Mouse (Mus musculus) limb, embryonic 14.5 days (tissue): ENCODE data around the gene Wwox. TPM values are rescaled to one million over a fixed set of nuclear protein-coding genes. Genes with fewer than 3 reads are reported as not detected.
A peak's percentile ranks its signal among the peaks of the same experiment; 100 is the strongest.

Experiments used
- ATAC-seq: fragments of 200-750 bp; cut with Nextera tagmentation; 2 replicates; pipeline ENCODE4 v1.8.0; 2017; ENCODE audit warnings: low read depth, moderate number of reproducible peaks, moderate TSS enrichment; ENCODE audit not compliant: low FRiP score
- DNase-seq: peaks from one replicate; pipeline ENCODE4 v3.0.0-alpha.2; 2015; ENCODE audit warnings: low spot score
- H3K27ac ChIP-seq: fragments of 300-500 bp; sonication (generic); replicated peaks from 2 replicates; pipeline ENCODE4 v1.5.1; 2014; ENCODE audit warnings: low read depth, mild to moderate bottlenecking, low read length, moderate library complexity, mixed read lengths
- H3K27me3 ChIP-seq: fragments of 300-500 bp; sonication (generic); 2 replicates; pipeline ENCODE4 v1.6.1; 2014; ENCODE audit warnings: low read length, mixed read lengths; ENCODE audit not compliant: control insufficient read depth, insufficient read depth
- H3K36me3 ChIP-seq: fragments of 300-500 bp; sonication (generic); 2 replicates; pipeline ENCODE4 v1.6.1; 2014; ENCODE audit warnings: mild to moderate bottlenecking, low read length, moderate library complexity, mixed read lengths; ENCODE audit not compliant: control insufficient read depth, insufficient read depth
- H3K4me1 ChIP-seq: fragments of 300-500 bp; sonication (generic); 2 replicates; pipeline ENCODE4 v1.6.1; 2014; ENCODE audit warnings: antibody characterized with exemption, low read length, mixed read lengths; ENCODE audit not compliant: control insufficient read depth, insufficient read depth
- H3K4me2 ChIP-seq: fragments of 300-500 bp; sonication (generic); replicated peaks from 2 replicates; pipeline ENCODE4 v1.6.1; 2014; ENCODE audit warnings: low read depth, mild to moderate bottlenecking, low read length, moderate library complexity; ENCODE audit not compliant: severe bottlenecking
- H3K4me3 ChIP-seq: fragments of 300-500 bp; sonication (generic); replicated peaks from 2 replicates; pipeline ENCODE4 v1.5.1; 2014; ENCODE audit warnings: low read length
- H3K9ac ChIP-seq: fragments of 300-500 bp; sonication (generic); 2 replicates; pipeline ENCODE4 v1.6.1; 2014; ENCODE audit warnings: mild to moderate bottlenecking, low read depth, low read length, moderate library complexity; ENCODE audit not compliant: severe bottlenecking
- H3K9me3 ChIP-seq: fragments of 300-500 bp; sonication (generic); 2 replicates; pipeline ENCODE4 v1.6.1; 2016; ENCODE audit warnings: low read length; ENCODE audit not compliant: control insufficient read depth
- POLR2A ChIP-seq: fragments of 200-500 bp; IDR thresholded peaks from 2 replicates; pipeline ENCODE4 v1.8.0; 2012; ENCODE audit warnings: inconsistent platforms, mild to moderate bottlenecking, moderate library complexity, borderline replicate concordance; ENCODE audit not compliant: insufficient read depth, insufficient read length; ENCODE audit errors: extremely low read depth
- WGBS: fragments of 180-500 bp; shearing (Covaris S2); extraction: QIAGEN DNeasy Blood & Tissue Kit; methylation state at CpG from one replicate; pipeline ENCODE4 v1.1.7; 2014; 5-methylcytosine and 5-hydroxymethylcytosine counted together
- polyA plus RNA-seq, 2 experiments: library from polyadenylated mRNA; depleted of rRNA in 1 of 2; stranded (reverse) in 1 of 2; unstranded in 1 of 2; fragments of >200 nt; fragmentation: Nextera tagmentation in 1 of 2; extraction: Ambion mirVana in 1 of 2; gene quantifications; 2 replicates each; pipeline versions ENCODE4 v1.2.1 to v1.2.3; 2012 to 2014

The Wwox gene
- polyA plus RNA-seq, 2 experiments = 8.6 to 9.4 TPM

DNA sequence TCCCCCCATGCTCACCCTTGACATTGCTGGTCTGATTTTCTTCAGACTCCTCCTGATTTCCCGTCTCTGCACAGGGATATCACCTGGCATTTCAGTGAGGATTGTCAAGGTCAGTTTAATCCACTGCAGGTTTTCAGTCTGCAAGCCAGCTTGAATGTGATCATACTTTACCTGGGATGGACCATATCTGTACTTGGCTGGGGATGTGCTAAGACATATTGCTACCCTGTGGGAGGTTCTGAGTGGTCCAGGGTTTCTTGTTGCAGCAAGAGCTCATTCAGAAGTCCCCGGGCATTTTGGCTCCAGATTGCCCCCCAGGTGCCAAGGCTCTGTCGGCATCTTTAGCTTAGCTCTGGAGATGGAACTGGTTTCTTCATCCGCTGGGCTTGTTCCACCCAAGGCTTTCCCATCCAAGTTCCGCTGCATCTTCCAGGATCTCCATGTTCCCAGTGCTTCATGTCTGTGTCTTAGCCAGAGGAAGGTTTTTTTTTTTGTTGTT is 52.3 kb downstream of the Wwox start:
- no peaks in the 10 kb centered on the region for H3K36me3 ChIP-seq
- H3K9me3 ChIP-seq = no peaks in the 10 kb centered on the region
- H3K4me1 ChIP-seq = no peaks in the 10 kb centered on the region
- TF ChIP-seq POLR2A = no peak
- H3K4me2 ChIP-seq = no peak overlapping the region
- no peaks in the 10 kb centered on the region for H3K27me3 ChIP-seq
- H3K9ac ChIP-seq = no peak overlapping the region
- no peak for ATAC-seq
- no peak overlapping the region for H3K4me3 ChIP-seq
- H3K27ac ChIP-seq = no peak overlapping the region
- 88% methylated on average over 5 of the region's 5 CpGs for WGBS
- no peak for DNase-seq

DNA sequence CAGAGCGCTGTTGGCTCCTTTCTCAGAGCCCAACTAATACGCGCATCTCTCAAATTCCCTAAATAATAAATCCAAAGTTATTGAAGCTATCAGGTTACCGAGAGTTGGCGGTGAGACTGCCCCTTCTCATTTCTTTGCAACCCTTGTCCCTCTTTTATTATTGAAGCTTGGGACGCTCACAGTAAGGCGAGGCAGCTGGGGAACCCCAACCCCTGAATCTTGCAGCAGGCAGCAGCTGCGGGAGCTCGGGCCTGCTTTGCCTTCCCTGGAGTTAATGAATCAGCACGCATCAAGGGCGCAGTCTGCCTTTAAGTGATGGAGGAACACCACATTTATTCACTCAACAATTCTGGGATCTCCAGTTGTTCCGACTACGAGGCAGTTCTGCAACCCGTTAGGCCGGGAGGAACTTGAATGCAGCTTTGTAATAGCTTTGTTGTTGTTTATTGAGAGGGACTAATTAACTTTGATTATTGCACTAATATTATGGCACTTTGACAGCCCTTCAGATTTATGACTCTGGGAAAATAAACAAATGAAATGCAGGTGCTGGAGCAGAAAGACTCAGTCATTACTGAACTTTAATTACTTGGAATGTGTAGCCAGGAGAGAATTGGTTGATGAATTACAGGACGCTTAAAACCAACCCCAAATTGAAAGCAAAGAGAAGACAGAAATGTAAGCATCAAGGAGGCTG is 60.1 kb downstream of the Wwox start:
- H3K4me1 ChIP-seq = peaks cover 17% of the 10 kb centered on the region
- ATAC-seq (peak; percentile 53; the same call in 1 of the 2 replicates), DNase-seq (peak; percentile 33)

DNA sequence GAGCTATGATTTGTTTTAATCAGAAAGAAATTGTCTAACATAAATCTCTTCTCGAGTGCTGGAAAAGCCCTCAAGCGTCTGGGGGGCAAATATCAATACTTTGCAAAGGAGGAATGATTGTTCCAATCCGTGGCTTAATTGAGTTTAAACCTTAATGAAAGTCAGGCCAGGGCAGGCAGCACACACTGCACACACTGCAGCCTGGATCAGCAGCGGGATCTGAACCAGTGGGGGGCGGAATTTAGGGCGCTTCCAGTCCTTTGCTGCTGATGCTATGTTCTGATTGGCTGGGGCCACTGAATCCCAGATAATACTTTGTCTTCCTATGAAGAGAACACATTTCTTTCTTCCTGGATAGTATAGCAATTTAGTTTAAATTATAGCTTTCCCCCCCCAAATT is 62.5 kb downstream of the Wwox start:
- Histone ChIP-seq H3K9me3 (no peaks in the 10 kb centered on the region), H3K4me3 (no peak overlapping the region), H3K27ac (no peak overlapping the region), H3K9ac (no peak overlapping the region), H3K4me1 (peaks cover 32% of the 10 kb centered on the region), H3K27me3 (no peaks in the 10 kb centered on the region), H3K4me2 (no peak overlapping the region), H3K36me3 (no peaks in the 10 kb centered on the region)
- no peak for TF ChIP-seq POLR2A
- ATAC-seq (no peak), DNase-seq (no peak)
- WGBS = 26% methylated on average over 6 of the region's 6 CpGs

More for the DNA sequence above, 60.1 kb downstream of the Wwox start:
- Histone ChIP-seq H3K9ac (no peak overlapping the region), H3K4me2 (0 out of 2 replicates have a peak overlapping the region, but pooled peaks have one; percentile 0), H3K27me3 (no peaks in the 10 kb centered on the region), H3K4me3 (no peak overlapping the region), H3K36me3 (no peaks in the 10 kb centered on the region), H3K27ac (no peak overlapping the region), H3K9me3 (no peaks in the 10 kb centered on the region)
- WGBS = 16% methylated on average over 16 of the region's 16 CpGs
- TF ChIP-seq POLR2A = no peak

DNA sequence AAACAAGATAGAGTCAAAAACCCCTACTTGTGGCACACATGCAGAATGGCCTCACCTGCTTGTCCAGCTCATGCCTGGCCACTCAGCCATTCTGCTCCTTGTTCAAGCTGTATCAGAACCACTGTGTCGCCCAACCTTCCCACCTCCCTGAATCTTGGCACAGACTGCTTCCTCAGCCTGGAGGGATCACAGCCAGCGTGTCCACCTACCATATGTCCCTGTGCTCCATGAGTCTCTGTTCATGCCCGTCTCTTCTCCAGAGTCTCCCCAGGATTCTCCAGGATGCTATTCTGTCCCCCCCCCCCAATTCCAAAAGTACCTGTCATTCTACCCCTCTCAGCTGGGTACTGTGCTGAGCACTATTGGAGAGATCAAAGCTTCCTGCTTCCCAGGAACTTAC is 63.7 kb downstream of the Wwox start:
- Histone ChIP-seq H3K27ac (no peak overlapping the region), H3K9me3 (no peaks in the 10 kb centered on the region), H3K27me3 (no peaks in the 10 kb centered on the region), H3K4me1 (peaks cover 32% of the 10 kb centered on the region), H3K4me2 (no peak overlapping the region), H3K9ac (no peak overlapping the region), H3K4me3 (no peak overlapping the region), H3K36me3 (no peaks in the 10 kb centered on the region)
- DNase-seq (no peak), ATAC-seq (no peak)
- WGBS = 86% methylated on average over 3 of the region's 3 CpGs
- no peak for TF ChIP-seq POLR2A

DNA sequence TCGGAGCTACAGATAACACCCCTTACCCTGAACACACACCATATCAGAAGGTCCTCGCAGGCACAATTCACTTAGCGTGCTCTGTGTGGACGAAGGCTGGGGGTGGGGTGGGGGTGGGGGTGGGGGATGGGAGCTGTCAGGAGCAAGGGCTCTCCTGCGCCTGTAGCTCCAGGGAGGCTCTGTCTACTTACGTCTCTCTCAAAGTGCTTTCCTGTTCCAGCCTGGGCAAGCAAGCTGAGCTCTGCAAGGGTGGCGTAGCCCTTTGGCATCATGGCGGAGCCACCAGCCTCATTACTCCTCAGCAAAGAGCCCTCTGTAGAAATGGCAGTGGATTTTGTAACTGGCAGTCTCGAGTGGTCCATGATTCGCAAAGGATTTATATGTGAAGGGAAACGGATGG is 65.4 kb downstream of the Wwox start:
- H3K27ac ChIP-seq = 0 out of 2 replicates have a peak overlapping the region, but pooled peaks have one; percentile 22
- TF ChIP-seq POLR2A = no peak
- no peak for DNase-seq
- no peaks in the 10 kb centered on the region for H3K9me3 ChIP-seq
- 26% methylated on average over 11 of the region's 11 CpGs for WGBS
- no peak for ATAC-seq
- H3K36me3 ChIP-seq = no peaks in the 10 kb centered on the region
- no peaks in the 10 kb centered on the region for H3K27me3 ChIP-seq
- peak overlapping the region; percentile 35; the same call in 1 of the 2 replicates for H3K4me2 ChIP-seq
- no peak overlapping the region; the same call in 1 of the 2 replicates for H3K9ac ChIP-seq
- peaks cover 21% of the 10 kb centered on the region for H3K4me1 ChIP-seq
- 0 out of 2 replicates have a peak overlapping the region, but pooled peaks have one; percentile 1 for H3K4me3 ChIP-seq
